Mouse (Mus musculus) liver (tissue): ENCODE data around the gene Rnf186.
A peak's percentile ranks its signal among the peaks of the same experiment; 100 is the strongest.
"Not testable (repeated sequence)": the region's sequence is repeated elsewhere in the genome, so short reads cannot be mapped to it uniquely, and the experiment has no call there.

ENCODE experiments used
- DNase-seq: peaks from one replicate; pipeline ENCODE4 v3.0.0-alpha.2; 2020; ENCODE audit warnings: mixed read lengths

Gene Rnf186

DNA sequence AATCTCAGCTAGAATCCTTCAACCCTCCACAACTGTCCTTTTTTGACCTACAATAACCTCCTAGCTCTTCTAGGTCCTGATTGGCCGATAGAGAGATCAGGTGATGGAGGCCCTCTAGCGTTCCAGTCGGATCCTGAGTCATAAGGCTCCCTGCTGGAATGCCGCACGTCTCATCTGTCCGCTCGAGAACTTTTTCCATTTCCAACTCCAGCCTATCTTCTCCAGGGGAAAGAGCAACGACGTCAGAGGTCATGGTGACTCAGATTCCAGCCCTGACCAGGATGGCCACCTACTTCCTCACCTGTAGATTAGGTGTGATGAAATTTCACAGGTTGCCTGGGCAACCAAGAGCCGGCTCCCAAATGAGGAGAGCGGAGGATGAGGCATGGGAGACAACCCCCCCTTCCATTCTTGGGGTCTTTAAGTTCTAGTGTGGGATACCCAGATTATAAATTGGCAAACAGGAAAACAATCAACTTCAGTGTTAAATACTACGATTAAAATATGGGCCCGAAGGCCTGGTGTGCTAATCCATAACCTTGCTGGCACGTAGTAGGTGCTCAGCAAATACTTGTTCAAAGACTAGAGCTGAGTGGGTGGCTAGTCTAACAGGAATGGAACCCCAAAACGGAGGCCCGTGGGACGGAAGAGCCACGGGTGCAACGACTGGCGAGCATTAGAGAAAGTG lies 5.4 kb downstream of the Rnf186 start:
- peak; percentile 45 for DNase-seq

DNA sequence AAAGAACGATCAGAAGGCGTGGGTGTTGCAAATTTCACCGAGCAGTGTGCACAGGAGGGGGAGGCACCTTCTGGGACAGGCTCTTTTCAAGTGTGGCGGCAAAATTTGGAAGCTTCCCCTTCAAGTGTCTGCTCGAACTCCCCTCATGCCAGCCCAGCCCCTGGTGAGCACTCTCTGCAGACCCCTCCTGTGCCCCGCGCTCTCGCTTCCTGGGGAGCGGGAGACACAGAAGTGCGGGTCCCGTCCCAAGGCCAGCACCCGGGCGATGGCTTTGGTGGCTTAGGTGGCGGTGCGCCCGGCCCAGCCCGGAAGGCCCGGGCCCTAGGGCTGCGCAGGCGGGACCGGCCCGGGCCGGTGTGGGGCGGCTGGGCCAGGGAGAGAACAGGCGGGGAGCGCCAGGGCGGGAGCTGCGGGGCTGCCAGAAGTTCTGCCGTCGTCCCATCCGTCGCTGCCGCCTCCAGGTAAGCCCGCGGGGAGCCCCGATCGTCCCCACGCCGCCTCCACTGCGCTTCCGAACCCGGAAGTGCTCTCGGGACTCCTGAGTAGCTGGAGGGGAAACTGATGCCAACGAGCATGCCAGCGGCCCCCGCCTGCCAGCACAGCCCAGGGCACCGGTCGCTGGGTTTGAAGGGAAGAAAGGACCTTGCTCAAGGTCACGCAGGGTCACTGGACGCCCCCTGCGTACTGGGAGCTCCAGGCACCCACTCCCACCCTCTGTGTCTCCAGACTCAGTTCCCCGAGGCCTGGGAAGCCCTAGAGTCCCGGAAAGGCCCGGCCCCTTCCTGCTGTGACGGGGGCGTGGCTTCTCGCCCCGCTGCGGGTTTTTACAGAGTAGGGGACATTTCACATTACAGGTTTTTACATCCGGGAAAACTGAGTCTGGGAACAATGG lies 6.2 kb downstream of the Rnf186 start, which contains the start of gene Tmco4:
Gene Tmco4 (plus strand): TSS at position 62 of the 892 bp plus-strand sequence.
- DNase-seq, result peak; percentile 81

GRCm38 (mm10) chr4:138973719-138974115 lies 6.8 kb downstream of the Rnf186 start:
- no peak for DNase-seq

- DNase-seq, result not testable (repeated sequence)
Measured at GRCm38 (mm10) chr4:138974540-138974939, 7.6 kb downstream of the Rnf186 start.

DNA sequence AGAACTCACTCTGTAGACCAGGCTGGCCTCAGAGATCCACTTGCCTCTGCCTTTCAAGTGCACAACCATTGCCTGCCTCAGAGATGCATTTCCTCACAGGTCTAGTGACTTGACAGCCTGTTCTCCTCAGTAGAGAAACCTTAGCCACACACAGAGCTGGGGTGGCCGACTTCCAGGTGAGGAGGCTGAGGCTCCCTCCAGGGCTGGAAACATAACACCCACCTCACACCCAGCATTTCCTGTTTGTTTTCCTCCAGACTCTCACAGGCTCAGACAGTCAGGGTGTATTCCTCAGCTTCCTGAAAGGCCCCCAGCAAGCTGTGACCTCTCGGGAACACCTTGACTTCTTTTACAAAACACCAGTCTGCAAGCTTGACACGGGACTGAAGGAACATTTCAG lies 8.3 kb downstream of the Rnf186 start:
- no peak for DNase-seq

DNA sequence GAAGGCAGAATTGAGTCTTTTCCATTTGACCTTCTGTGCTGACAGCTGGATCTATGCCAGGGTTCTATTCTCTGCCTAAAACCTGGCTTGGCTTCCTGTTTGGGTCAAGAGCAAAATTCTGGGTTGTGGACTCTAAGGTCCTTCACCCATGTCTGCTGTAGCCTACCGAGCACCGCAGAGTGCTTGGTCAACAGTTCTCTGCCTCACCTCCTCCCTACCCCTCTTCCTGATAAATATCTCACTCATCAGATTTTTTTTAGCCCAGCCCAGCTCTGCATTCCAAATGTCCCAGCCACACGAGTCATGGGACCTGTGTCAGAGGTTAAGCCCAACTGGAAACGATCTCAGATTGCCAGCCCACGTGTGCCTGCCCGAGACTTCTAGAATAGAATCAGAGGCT lies 9.1 kb downstream of the Rnf186 start:
- no peak for DNase-seq

DNA sequence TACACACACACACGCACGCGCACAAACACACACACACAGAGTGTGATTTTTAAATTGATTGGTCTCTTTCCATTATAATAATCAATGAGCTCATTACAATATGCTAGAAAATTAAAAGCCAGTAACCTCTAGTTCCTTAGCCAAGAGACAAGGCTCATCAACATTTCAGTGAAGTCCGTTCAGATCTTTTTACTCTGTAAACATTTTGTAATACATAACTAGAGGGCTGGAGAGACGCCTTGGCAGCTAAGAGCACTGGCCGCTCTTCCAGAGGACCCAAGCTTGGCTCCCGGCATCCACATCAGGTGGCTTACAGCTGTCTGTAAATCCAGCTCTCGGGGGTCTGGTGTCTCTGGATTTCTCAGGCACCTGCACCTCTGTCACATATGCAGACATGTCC lies 13.1 kb downstream of the Rnf186 start:
- DNase-seq, result no peak

- peak; percentile 16 for DNase-seq
Measured at GRCm38 (mm10) chr4:138980771-138981420, 14.0 kb downstream of the Rnf186 start.

DNA sequence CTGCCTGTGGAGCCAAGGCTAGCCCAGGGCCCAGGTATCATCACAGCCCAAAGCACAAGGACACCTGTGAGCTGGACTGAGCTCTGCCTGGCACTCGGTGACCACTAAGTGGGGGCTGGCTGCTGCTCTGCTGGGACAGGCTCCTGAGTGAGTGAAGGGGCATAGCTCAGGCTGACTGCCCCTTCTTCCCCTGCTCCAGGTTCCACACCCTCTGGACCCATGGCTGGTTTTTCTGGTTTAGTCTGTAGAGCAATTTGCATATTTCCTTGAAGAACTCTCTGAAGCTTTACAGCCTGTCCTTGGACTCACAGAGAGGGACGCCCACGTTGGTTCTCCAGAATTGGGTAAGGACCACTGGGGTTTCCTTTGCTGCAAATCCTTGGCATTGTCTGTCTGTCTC lies 16.5 kb downstream of the Rnf186 start:
- DNase-seq, result no peak

DNA sequence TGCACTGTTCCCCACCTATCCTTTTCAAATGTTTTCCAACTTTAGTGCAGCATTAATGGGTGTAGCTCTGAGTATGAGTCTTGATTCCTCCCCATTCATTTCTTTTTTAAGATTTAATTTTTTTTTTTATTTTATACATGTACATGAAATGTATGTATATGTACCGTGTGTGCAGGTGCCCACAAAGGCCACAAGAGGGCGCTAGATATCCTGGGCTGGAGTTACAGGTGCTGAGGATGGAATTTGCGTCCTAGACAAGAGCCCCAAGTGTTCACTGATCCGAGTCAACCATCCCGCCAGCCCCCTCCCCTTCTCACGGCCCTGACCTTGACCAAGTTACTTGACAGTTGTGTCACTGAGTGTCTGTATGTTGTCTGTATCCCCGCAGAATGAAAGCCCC lies 17.8 kb downstream of the Rnf186 start:
- no peak for DNase-seq

DNA sequence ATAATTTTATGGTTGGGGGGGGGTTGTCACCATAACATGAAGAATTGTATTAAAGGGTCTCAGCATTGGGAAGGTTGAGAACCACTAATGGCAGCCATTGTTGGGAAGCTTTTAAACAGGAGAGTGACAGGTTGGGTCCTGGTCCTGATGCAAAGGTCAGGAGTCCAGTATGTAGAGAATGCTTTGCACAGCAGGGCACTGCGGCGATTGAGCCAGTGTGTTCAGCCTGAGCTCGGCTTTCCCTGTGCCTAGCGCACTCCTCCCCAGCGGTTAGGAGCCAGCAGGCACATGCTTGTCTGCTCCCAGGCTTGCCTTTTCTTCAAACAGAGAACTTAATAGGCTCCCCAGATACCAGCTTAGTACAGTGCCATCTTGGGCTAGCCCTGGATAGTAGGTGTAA lies 19.4 kb downstream of the Rnf186 start:
- DNase-seq, result peak; percentile 12

DNA sequence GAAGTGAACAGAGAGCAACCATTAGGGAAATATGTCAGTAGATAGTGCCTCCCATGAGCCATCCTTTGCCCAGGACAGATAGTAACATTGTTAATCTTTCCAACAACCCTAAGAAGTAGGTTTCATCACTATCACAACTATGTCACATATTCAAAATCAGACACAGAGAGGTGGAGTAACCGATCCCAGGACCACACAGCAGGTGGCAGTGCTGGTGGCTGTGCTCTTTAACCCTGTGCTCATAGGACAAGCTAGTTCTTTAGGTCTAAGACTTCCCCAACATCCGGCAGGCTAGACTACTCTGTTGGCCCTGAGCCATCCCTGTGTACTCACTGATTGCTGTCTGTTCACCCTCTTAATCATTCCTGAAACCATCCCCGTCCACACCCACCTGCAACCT lies 27.5 kb downstream of the Rnf186 start:
- no peak for DNase-seq

DNA sequence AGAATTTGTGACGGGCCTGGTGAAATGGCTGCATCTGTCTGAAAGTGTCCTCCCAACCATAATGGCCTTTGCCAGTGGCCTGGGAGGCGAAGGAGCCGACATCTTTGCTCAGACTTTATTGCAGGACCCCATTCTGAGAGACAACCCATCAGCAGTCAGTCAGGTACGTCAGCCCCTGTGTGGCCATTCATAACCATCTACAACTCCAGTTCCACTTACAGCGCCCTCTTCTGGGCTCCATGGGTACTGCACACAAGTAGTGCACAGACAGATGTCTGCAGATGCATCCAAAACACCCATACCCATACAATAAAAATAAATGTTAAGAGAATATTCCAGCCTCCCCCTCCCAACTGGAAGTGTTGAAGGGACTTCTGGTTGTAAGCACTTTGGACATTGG lies 29.5 kb downstream of the Rnf186 start:
- peak; percentile 11 for DNase-seq

DNA sequence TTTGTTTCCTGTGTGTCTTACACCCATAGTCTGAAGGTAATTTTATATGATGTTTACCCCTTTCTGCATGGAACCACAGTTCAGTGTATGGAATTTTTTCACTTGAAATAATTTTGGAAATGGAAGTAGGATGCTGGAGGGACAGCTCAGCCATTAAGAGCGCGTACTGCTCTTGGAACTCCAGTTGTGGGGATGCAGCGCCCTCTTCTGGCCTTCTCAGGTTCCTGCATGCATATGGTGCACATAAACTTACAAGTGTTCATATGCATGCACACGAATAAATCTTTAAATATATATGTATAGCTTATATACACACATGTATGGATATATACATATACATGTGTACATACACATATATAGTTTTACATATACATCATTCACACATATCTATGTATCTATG lies 30.2 kb downstream of the Rnf186 start:
- no peak for DNase-seq

DNA sequence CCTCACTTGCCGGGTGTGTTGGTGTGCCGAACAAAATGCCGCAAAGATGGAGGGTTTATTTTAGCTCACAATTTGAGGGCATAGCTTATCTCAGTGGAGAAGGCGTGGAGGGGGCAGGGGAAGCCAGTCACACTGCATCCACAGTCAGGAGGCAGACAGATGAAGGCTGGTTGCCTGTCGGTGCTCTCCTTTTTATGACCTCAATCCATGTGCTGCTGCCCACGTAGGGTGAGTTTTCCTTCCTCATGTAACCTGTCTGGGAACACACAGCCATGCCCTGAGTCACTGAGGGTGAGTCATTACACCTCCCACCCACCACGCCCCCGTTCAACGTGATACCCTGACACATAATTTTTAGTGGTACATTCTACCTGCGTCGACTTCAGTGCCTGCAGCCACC lies 31.7 kb downstream of the Rnf186 start:
- no peak for DNase-seq

- DNase-seq, result no peak
Measured at GRCm38 (mm10) chr4:139001026-139001425, 34.1 kb downstream of the Rnf186 start.

DNA sequence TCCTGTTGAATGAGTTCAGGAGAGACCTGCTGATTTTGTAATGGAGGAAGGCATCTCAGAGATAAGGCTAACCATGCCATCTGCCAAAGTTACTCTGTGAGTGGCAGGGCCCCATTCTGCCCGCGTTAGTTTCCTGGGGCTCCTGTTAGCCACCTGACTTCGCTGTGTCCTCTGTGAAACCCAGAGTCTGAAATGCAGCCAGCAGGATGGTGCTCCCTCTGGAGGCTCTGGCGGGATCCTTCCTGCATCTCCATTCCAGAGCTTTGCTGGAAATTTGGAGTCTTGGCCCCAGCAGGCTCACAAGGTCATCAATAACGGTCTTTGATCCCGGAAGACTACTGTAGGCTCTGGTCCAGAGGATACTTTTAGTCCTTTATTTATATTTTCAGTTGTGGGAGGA lies 34.5 kb downstream of the Rnf186 start:
- no peak for DNase-seq

GRCm38 (mm10) chr4:139004067-139004466 lies 37.2 kb downstream of the Rnf186 start:
- DNase-seq, result no peak

- no peak for DNase-seq
Measured at GRCm38 (mm10) chr4:139005214-139005613, 38.3 kb downstream of the Rnf186 start.

GRCm38 (mm10) chr4:139007353-139007752 lies 40.4 kb downstream of the Rnf186 start:
- DNase-seq, result no peak

GRCm38 (mm10) chr4:139007981-139008536 lies 41.1 kb downstream of the Rnf186 start:
- DNase-seq, result no peak

- DNase-seq, result no peak
Measured at GRCm38 (mm10) chr4:139011201-139011702, 44.3 kb downstream of the Rnf186 start.

- no peak for DNase-seq
Measured at GRCm38 (mm10) chr4:139013281-139013680, 46.4 kb downstream of the Rnf186 start.
